Mouse (Mus musculus) heart, adult 2 months (tissue): ENCODE measurements around the gene Eapp. TPM values are rescaled to one million over a fixed set of nuclear protein-coding genes. Genes with fewer than 3 reads are reported as not detected.
A peak's percentile ranks its signal among the peaks of the same experiment; 100 is the strongest.

Experiments used
- DNase-seq, 2 experiments: peaks; one replicate each; pipeline ENCODE4 v3.0.0; 2021
- H3K27ac ChIP-seq: fragments of 200-600 bp; 2 replicates; pipeline ENCODE4 v1.8.1; 2022
- H3K27me3 ChIP-seq: fragments of 200-500 bp; 2 replicates; pipeline ENCODE4 v1.6.1; 2012; ENCODE audit warnings: mild to moderate bottlenecking, low read length, inconsistent platforms, mixed read lengths; ENCODE audit not compliant: control insufficient read depth, insufficient read depth
- H3K36me3 ChIP-seq: fragments of 200-500 bp; 2 replicates; pipeline ENCODE4 v1.6.1; 2012; ENCODE audit warnings: low read length, inconsistent platforms; ENCODE audit not compliant: control insufficient read depth, insufficient read depth
- H3K4me1 ChIP-seq: fragments of 200-500 bp; 2 replicates; pipeline ENCODE4 v1.6.1; 2011; ENCODE audit warnings: low read length; ENCODE audit not compliant: control insufficient read depth, insufficient read depth
- H3K4me3 ChIP-seq: fragments of 200-600 bp; 2 replicates; pipeline ENCODE4 v1.8.1; 2022
- H3K79me2 ChIP-seq: fragments of 200-500 bp; replicated peaks from 2 replicates; pipeline ENCODE4 v1.6.1; 2012; ENCODE audit warnings: mild to moderate bottlenecking, inconsistent platforms, low read length, moderate library complexity, mixed read lengths; ENCODE audit not compliant: control insufficient read depth, insufficient read depth
- H3K9ac ChIP-seq: fragments of 200-500 bp; 2 replicates; pipeline ENCODE4 v1.6.1; 2012; ENCODE audit warnings: low read depth, mild to moderate bottlenecking, control low read depth, inconsistent platforms, low read length, mixed read lengths
- CTCF ChIP-seq: fragments of 200-600 bp; IDR thresholded peaks from 2 replicates; pipeline ENCODE4 v1.8.1; 2022; ENCODE audit warnings: antibody characterized with exemption, mild to moderate bottlenecking, moderate library complexity
- EP300 ChIP-seq: fragments of 200-500 bp; IDR thresholded peaks from 2 replicates; pipeline ENCODE4 v1.6.1; 2011; ENCODE audit warnings: low read depth, low read length, control low read depth; ENCODE audit not compliant: insufficient read depth
- POLR2A ChIP-seq: fragments of 200-500 bp; IDR thresholded peaks from 2 replicates; pipeline ENCODE4 v1.6.1; 2011; ENCODE audit warnings: mild to moderate bottlenecking, low read depth, low read length, control low read depth; ENCODE audit not compliant: insufficient read depth
- WGBS: fragments of 180-500 bp; shearing (Covaris S2); methylation state at CpG from one replicate; pipeline ENCODE4 v1.1.7; 2018; 5-methylcytosine and 5-hydroxymethylcytosine counted together
- intact Hi-C: fragments of 180-260 bp; cut with DNase I; formaldehyde crosslinking; loops from one replicate; pipeline ENCODE4 v1.15.1; 2025
- polyA plus RNA-seq: library from polyadenylated mRNA; depleted of rRNA; stranded (reverse); fragments of >200 nt; gene quantifications from 2 replicates; pipeline ENCODE4 v1.2.3, GENCODE M21; 2012
- total RNA-seq, 2 experiments: library from RNA; stranded (reverse); gene quantifications; 2 replicates each; pipeline ENCODE4 v1.2.3; 2021

Gene Eapp
- total and polyA plus RNA-seq, 3 experiments, result 7.9 to 27.9 (median 27.4) TPM

DNA sequence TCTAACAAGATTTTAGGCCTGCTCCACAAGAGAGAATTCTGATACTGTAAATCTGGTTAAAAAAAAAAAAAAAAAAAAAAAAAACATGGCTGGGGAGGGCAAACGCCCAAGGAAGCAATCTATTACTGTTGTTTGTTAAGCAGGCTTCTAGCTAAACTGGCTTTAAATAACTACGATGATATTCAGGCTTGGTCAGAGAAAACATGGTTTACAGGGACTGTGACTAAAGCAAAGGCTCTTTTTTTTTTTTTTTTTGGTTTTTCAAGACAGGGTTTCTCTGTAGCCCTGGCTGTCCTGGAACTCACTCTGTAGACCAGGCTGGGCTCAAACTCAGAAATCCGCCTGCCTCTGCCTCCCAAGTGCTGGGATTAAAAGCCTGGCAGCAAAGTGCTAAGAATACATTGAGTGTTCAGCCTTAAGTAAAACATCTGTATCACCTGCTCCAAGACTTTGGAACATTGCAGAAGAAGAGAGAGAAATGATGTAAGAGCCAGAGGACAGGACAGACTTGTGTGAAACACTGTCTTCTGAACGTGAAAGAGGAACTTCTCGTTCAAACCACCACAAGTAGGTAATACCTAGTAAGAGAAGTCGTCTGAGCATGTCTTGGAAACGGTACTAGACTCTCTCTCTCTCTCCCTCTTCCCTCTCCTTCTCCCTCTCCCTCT, 37.1 kb downstream of the Eapp start:
- Histone ChIP-seq H3K4me1 (peaks cover 6% of the 10 kb centered on the region), H3K9ac (no peak overlapping the region), H3K4me3 (no peak overlapping the region), H3K27ac (no peak overlapping the region), H3K79me2 (0 out of 2 replicates have a peak, but pooled peaks cover 2% of the 10 kb centered on the region), H3K27me3 (no peaks in the 10 kb centered on the region), H3K36me3 (peaks cover 9% of the 10 kb centered on the region)
- intact Hi-C loops, result no loop called here
- no peak for DNase-seq
- TF ChIP-seq POLR2A (no peak), CTCF (no peak), EP300 (no peak)
- 73% methylated on average over 7 of the region's 7 CpGs for WGBS

DNA sequence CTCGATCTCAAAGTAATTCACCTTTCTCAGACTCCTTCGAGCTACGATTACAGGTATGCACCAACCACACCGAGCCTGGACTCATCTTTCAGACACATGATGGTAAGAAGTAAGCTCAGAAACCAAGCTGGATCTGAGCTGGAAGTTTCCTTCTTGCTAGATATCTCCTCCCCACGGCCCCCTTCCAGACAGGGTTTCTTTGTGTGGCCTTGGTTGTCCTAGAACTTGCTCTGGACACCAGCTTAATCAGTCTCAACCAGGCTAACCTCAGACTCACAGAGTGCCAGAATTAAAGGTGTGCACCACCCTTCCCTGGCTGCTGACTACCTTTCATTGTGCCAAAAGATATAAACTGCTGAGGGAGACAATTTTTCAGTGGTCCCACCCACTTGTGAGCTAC, 37.7 kb downstream of the Eapp start:
- no peak overlapping the region for H3K4me3 ChIP-seq
- intact Hi-C loops, result no loop called here
- no peaks in the 10 kb centered on the region for H3K27me3 ChIP-seq
- TF ChIP-seq CTCF, result no peak
- TF ChIP-seq EP300, result no peak
- TF ChIP-seq POLR2A, result no peak
- H3K79me2 ChIP-seq, result 0 out of 2 replicates have a peak, but pooled peaks cover 2% of the 10 kb centered on the region
- no peak overlapping the region for H3K27ac ChIP-seq
- peaks cover 9% of the 10 kb centered on the region for H3K36me3 ChIP-seq
- no peak for DNase-seq
- H3K9ac ChIP-seq, result no peak overlapping the region
- 90% methylated on average over 5 of the region's 5 CpGs for WGBS
- H3K4me1 ChIP-seq, result peaks cover 6% of the 10 kb centered on the region

DNA sequence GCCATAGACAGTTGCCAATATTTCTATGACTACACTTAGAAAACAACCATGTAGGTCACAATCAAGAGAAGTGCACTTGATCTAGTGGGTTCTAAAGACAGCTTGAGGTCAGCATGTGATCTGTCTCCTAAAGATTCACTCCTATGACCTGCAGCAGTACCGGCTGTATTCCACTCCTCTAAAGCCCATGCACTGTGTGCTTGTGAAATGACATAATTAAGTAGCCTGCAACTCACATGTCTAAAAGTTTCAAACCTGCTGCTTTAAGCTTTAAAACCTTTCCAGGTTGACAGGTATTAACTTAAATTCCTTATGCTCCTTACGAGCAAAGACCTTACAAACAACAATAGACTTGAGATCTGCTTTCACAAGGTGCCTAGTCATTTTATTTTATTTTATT, 38.5 kb downstream of the Eapp start:
- TF ChIP-seq EP300, result no peak
- TF ChIP-seq POLR2A, result no peak
- TF ChIP-seq CTCF, result no peak
- no peaks in the 10 kb centered on the region for H3K27me3 ChIP-seq
- whole genome bisulfite sequencing, result 51% methylated on average over 2 of the region's 2 CpGs
- peaks cover 9% of the 10 kb centered on the region for H3K36me3 ChIP-seq
- no peak overlapping the region for H3K27ac ChIP-seq
- DNase-seq, result no peak
- intact Hi-C loops, result no loop called here
- no peak overlapping the region for H3K4me3 ChIP-seq
- peaks cover 10% of the 10 kb centered on the region for H3K4me1 ChIP-seq
- no peak overlapping the region for H3K9ac ChIP-seq
- 0 out of 2 replicates have a peak, but pooled peaks cover 4% of the 10 kb centered on the region for H3K79me2 ChIP-seq

DNA sequence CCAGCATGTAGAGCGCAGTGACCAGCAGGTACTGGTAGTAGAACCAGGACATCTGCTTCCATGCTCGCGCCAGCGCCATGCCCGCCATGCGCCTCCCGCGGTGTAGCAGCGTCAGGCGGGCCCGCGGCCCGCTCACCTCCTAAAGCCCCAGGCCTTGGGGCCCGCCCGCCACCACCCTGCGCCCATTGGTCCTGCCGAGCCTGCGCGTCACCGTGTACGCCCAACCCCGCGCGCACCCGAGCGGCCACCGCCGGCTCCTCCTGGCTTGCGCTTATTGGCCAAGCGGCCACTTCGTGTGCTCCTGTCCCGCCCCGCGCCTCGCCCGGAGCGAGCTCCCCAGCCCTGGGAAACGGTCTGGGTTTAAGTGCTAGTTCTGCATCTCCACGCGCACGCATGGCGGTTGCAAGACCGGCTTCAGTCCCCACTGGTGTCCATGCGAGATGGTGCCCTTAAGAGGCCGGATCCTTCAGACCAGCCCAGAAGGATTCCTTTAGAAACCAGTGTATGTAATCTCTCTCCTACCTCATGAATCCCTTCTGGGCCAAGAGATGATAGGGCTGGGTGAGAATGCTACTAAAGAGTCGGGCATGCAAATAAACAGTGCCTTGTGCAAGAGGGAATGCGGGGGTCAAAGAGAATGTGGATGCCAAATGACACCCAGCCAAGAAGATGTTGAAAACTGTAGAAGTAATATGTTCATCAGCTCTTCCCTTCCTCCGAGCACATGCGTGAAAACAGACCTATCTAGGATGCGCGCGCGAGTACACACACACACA, 39.1 kb downstream of the Eapp start, which contains the start of gene Sptssa:
TSS of gene Sptssa (minus strand) at position 178 of the 776 bp plus-strand sequence.
- no peak for TF ChIP-seq EP300
- peak; percentile 40 for TF ChIP-seq CTCF
- TF ChIP-seq POLR2A, result peak; percentile 91
- peaks cover 10% of the 10 kb centered on the region for H3K4me1 ChIP-seq
- 0 out of 2 replicates have a peak, but pooled peaks cover 4% of the 10 kb centered on the region for H3K79me2 ChIP-seq
- peak; percentile 96 to 98 for DNase-seq
- peaks cover 9% of the 10 kb centered on the region for H3K36me3 ChIP-seq
- no peaks in the 10 kb centered on the region for H3K27me3 ChIP-seq
- intact Hi-C loops, result no loop called here
- H3K9ac ChIP-seq, result peak within 1 kb of the TSS; percentile 88
- WGBS, result 8% methylated on average over 53 of the region's 53 CpGs
- H3K4me3 ChIP-seq, result peak within 1 kb of the TSS; percentile 66
- H3K27ac ChIP-seq, result peak within 1 kb of the TSS; percentile 91

DNA sequence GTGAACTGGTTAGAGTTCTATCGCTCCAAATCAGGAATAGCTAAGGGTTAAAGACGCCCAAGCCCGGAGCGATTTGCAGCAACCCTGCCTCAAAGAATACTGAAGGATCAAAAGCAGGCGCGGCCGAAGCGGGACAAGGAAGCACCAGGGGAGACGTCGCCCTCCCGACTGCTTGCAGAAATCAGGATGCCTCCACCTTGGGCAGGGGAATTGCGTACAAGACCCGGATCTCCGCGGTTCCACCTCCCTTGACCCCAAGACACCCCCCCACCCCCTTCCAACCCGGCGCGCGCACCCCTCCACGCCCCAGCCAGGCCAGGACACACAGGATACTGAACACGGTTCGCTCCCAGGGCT, 39.7 kb downstream of the Eapp start:
- peaks cover 10% of the 10 kb centered on the region for H3K4me1 ChIP-seq
- H3K36me3 ChIP-seq, result peaks cover 9% of the 10 kb centered on the region
- peak overlapping the region; percentile 91 for H3K27ac ChIP-seq
- WGBS, result 0% methylated on average over 22 of the region's 22 CpGs
- H3K79me2 ChIP-seq, result 0 out of 2 replicates have a peak, but pooled peaks cover 4% of the 10 kb centered on the region
- no peak for DNase-seq
- H3K4me3 ChIP-seq, result peak overlapping the region; percentile 66
- H3K9ac ChIP-seq, result peak overlapping the region; percentile 88
- H3K27me3 ChIP-seq, result no peaks in the 10 kb centered on the region
- intact Hi-C loops, result no loop called here
- TF ChIP-seq POLR2A (no peak), CTCF (no peak), EP300 (no peak)
